Mouse (Mus musculus) right cerebral cortex, postnatal 4 days (tissue): ENCODE measurements around the gene Xylt1.

Experiments
- DNase-seq: peaks from one replicate; pipeline ENCODE4 v3.0.0-alpha.2; 2022

Xylt1 gene

GRCm38 (mm10) chr7:117567653-117568340, 187.0 kb downstream of the Xylt1 start:
- DNase-seq, result no peak

- DNase-seq, result no peak
These were observed 190.4 kb downstream of the Xylt1 start for GRCm38 (mm10) chr7:117571131-117571530.

- DNase-seq, result no peak
These were observed 190.9 kb downstream of the Xylt1 start for GRCm38 (mm10) chr7:117571713-117572112.

- no peak for DNase-seq
These were observed 192.4 kb downstream of the Xylt1 start for GRCm38 (mm10) chr7:117573170-117573569.

- no peak for DNase-seq
These were observed 194.6 kb downstream of the Xylt1 start for GRCm38 (mm10) chr7:117575417-117575816.

GRCm38 (mm10) chr7:117577035-117577434, 196.3 kb downstream of the Xylt1 start:
- DNase-seq, result no peak

- no peak for DNase-seq
These were observed 204.4 kb downstream of the Xylt1 start for GRCm38 (mm10) chr7:117585164-117585563.

GRCm38 (mm10) chr7:117586811-117587210, 206.0 kb downstream of the Xylt1 start:
- DNase-seq, result no peak

- DNase-seq, result no peak
These were observed 206.6 kb downstream of the Xylt1 start for GRCm38 (mm10) chr7:117587234-117587929.

- DNase-seq, result no peak
These were observed 207.6 kb downstream of the Xylt1 start for GRCm38 (mm10) chr7:117588426-117588825.

- DNase-seq, result no peak
These were observed 208.6 kb downstream of the Xylt1 start for GRCm38 (mm10) chr7:117589359-117589758.

GRCm38 (mm10) chr7:117589820-117590219, 209.0 kb downstream of the Xylt1 start:
- no peak for DNase-seq

- DNase-seq, result no peak
These were observed 213.4 kb downstream of the Xylt1 start for GRCm38 (mm10) chr7:117594191-117594590.

GRCm38 (mm10) chr7:117595029-117595695, 214.4 kb downstream of the Xylt1 start:
- DNase-seq, result no peak

GRCm38 (mm10) chr7:117600443-117600842, 219.7 kb downstream of the Xylt1 start:
- no peak for DNase-seq

- DNase-seq, result no peak
These were observed 229.7 kb downstream of the Xylt1 start for GRCm38 (mm10) chr7:117610439-117610838.

- no peak for DNase-seq
These were observed 232.2 kb downstream of the Xylt1 start for GRCm38 (mm10) chr7:117612788-117613473.

- DNase-seq, result no peak
These were observed 233.0 kb downstream of the Xylt1 start for GRCm38 (mm10) chr7:117613796-117614195.

GRCm38 (mm10) chr7:117614346-117614745, 233.6 kb downstream of the Xylt1 start:
- DNase-seq, result no peak

GRCm38 (mm10) chr7:117614851-117615250, 234.1 kb downstream of the Xylt1 start:
- DNase-seq, result no peak

GRCm38 (mm10) chr7:117616277-117616676, 235.5 kb downstream of the Xylt1 start:
- no peak for DNase-seq

- no peak for DNase-seq
These were observed 238.0 kb downstream of the Xylt1 start for GRCm38 (mm10) chr7:117618715-117619150.

- DNase-seq, result no peak
These were observed 240.8 kb downstream of the Xylt1 start for GRCm38 (mm10) chr7:117621566-117621965.
